Mouse (Mus musculus) heart, postnatal 14 days (tissue): ENCODE results near the gene Cd48. TPM values are rescaled to one million over a fixed set of nuclear protein-coding genes. Genes with fewer than 3 reads are reported as not detected.
"Not testable (repeated sequence)": the region's sequence is repeated elsewhere in the genome, so short reads cannot be mapped to it uniquely, and the experiment has no call there.

Experiments
- DNase-seq, 2 experiments: peaks; one replicate each; pipeline ENCODE4 v3.0.0; 2021 to 2022
- intact Hi-C: fragments of 180-260 bp; cut with DNase I; formaldehyde crosslinking; loops from one replicate; pipeline ENCODE4 v1.15.1; 2025
- microRNA-seq, 2 experiments: library from miRNA; unstranded; fragments of <30 nt; microRNA quantifications; one replicate each; pipeline ENCODE4 v1.2.0; 2021 to 2022
- total RNA-seq, 2 experiments: library from RNA; stranded (reverse); gene quantifications; 2 replicates each; pipeline ENCODE4 v1.2.3; 2021

Gene Cd48
- total RNA-seq, 2 experiments from 2014 or later, result 1.6 to 2.3 TPM

DNA sequence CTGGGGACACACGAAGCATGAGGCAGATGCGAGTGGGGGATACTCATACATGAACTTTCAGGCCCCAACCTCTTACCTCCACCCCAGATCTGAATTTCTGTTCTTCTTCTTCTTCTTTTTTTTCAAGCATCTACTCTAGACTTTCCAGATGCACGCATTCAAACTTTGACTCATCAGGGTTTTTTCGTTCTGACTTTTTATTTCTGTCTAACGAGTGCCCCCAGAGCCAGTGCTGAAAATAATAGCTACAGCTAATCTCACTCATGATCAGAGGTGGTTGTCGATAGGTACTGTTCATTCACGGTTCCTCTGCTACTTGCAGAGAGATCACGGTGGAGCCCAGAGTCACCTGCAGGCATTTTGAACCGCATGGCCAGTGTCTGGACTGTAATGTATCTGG, 3.1 kb downstream of the Cd48 start:
- intact Hi-C loops, result no loop called here
- no peak for DNase-seq

- intact Hi-C loops, result no loop called here
- DNase-seq, result no peak
Measured at GRCm38 (mm10) chr1:171687320-171687719, 5.5 kb downstream of the Cd48 start.

GRCm38 (mm10) chr1:171693918-171694317, 12.1 kb downstream of the Cd48 start:
- intact Hi-C loops, result no loop called here
- DNase-seq, result no peak

DNA sequence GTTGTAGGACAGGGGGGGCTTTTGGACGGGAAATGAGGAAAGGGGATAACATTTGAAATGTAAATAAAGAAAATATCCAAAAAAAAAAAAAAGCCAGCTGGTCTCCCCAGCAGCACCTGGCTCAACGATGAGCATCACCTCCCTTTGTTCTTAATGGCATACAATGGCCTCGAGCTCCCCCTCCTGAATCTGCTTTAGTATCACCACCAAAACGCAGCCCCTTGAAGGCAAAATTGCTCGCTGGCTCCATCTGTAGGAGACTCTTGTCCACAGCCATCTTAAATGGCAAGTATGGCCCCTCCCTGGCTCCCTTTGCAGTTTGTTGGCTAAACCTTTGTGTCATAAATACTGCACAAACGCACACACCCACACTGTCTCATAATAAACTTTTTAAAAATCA, 17.2 kb downstream of the Cd48 start:
- peak in 1 of 2 experiments; percentile 24 for DNase-seq

GRCm38 (mm10) chr1:171713736-171714135, 31.9 kb downstream of the Cd48 start:
- DNase-seq, intact Hi-C loops: not testable (repeated sequence)

More for the DNA sequence above, 17.2 kb downstream of the Cd48 start:
- intact Hi-C loops, result no loop called here

DNA sequence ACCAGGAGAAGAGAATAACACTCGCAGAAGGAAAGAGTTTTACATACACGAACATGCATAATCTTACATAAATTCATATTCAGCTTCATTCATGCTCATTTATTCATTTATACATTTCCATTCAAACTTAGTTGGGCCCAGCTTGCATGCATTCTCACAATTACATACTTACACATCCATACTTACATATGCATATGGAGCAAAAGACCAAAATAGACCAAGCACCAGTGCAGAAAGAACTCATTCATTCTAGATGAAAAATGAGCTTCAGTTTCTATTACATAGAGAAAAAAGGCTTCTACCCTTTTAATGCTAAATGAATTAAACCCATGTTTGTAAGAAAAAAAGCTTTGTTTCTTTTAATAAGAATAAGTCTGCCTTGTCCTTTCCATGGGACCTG, 33.6 kb downstream of the Cd48 start:
- intact Hi-C loops, result no loop called here
- no peak for DNase-seq

- DNase-seq, result no peak
- intact Hi-C loops, result no loop called here
Measured at GRCm38 (mm10) chr1:171716232-171716631, 34.4 kb downstream of the Cd48 start.

- no peak for DNase-seq
- intact Hi-C loops, result no loop called here
Measured at GRCm38 (mm10) chr1:171731195-171731594, 49.4 kb downstream of the Cd48 start.

GRCm38 (mm10) chr1:171734898-171735297, 53.1 kb downstream of the Cd48 start:
- intact Hi-C loops, result no loop called here
- no peak for DNase-seq

DNA sequence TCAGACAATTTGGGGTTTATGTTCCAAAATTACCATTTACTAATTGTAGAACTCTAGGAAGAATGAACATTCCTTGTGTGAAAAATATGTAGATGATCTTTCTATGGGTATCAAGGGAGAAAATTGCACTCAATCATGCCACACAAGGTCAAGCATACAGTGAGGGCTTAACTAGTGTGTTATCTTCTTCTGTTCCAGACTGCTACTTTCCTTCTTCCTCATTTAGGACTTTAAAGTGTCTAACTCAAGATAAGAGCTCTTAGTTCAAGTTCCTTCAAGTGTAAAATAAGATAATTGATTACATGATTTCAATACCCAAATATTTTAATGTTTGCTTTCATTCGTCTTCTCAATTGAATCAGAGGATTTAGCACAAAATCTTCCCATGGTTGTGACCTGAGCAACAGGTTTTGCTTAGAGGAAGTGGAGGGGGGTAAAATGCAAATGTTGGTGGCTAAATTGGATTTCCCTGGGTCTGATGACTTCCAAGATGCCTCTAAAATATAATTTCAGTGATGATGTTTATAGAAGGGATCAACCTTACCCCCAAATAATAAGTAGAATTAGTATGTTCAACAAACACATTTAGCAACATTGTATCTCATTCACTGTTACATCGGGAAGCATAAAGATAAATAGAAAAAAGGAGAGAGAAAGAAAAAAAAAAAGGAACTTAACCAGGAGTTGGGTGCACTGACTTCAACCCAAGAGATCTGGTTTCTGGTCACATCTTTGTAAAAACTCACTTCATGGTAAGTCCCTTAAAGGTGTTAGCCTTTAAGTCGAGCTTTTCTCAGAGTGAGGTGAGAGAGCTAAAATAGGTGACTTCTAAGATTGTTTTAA, 66.5 kb downstream of the Cd48 start:
- intact Hi-C loops, result no loop called here
- DNase-seq, result no peak

Small RNA genes within 50 kb of the gene (microRNA-seq; reads per million reads assigned to microRNA genes)
- 0 reads per million in 2 experiments for gene Mir7683

Other genes with a start within 250 kb of the Cd48 start
- 10 to 100 TPM; 46.3 to 48.9 TPM for gene F11r, start 244.5 kb upstream of the Cd48 start, total RNA-seq
- gene Alyref2, start 178.5 kb upstream of the Cd48 start, total RNA-seq, result 1 to 10 TPM; 2.8 to 3.2 TPM
- gene Itln1, start 146.7 kb upstream of the Cd48 start, total RNA-seq, result not detected
- gene Cd244a, start 122.8 kb upstream of the Cd48 start, total RNA-seq, result under 1 TPM; 0.38 to 0.41 TPM
- gene Ly9, start 74.6 kb upstream of the Cd48 start, total RNA-seq, result under 1 TPM; 0.26 to 0.66 TPM
- under 1 TPM in 1 of 2 experiments, not detected in 1; 0.15 TPM for gene Slamf7, start 29.0 kb upstream of the Cd48 start, total RNA-seq
- 1 to 10 TPM in 1 of 2 experiments, under 1 TPM in 1; 0.38 to 1.3 TPM for gene Slamf1, start 85.1 kb downstream of the Cd48 start, total RNA-seq
- gene Cd84, start 157.7 kb downstream of the Cd48 start, total RNA-seq, result 1 to 10 TPM; 2.9 to 3.1 TPM
- under 1 TPM; 0.17 to 0.32 TPM for gene Gm10521, start 213.7 kb downstream of the Cd48 start, total RNA-seq
- 1 to 10 TPM in 1 of 2 experiments, under 1 TPM in 1; 0.79 to 3.5 TPM for gene Slamf6, start 235.5 kb downstream of the Cd48 start, total RNA-seq